Mouse (Mus musculus): ENCODE data around the gene Grin2b. TPM values are rescaled to one million over a fixed set of nuclear protein-coding genes. Genes with fewer than 3 reads are reported as not detected.

Grin2b gene
- polyA plus RNA-seq (2017; shearing (Covaris generic)), result under 1 TPM; 0.04 to 0.18 TPM

DNA sequence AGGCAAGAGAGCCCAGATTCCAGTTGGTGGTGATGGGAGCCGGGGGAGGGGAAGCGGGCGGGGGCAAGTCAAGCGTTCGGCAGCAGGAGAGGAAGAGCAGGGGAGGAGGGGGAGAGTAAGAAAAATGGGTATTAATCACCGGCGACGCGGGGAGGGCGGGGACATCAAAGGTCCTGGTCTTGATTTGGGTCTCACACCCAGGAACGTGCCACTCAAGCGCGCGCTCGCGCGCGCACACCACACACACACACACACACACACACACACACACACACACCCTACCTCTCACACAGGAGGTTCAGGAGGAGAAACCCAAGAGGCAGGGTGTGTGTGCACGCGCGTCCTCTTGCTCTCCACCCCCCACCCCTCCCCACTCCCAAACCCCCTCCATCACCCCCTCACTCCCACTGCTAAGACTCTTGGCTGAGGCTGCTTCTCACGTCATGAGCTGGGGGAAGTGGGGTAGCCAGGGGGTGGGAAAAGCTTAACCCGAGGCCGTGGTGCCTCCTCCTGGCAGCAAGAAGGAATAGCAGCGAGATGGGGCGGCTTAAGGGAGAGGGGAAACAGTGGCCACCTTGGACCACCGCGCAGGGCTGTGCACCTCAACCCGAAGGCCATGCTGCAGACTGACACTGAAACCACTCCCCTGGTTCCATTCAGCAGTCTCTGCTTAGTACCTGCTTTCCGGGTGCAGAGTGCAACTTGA, at the start of gene Grin2b:
Gene Grin2b, minus strand, starts transcription at position 321 of the 706 bp plus-strand sequence.

Other genes with a start within 250 kb of the Grin2b start
- gene Gm8994, start 154.0 kb upstream of the Grin2b start, polyA plus RNA-seq (2017; shearing (Covaris generic)), result under 1 TPM; 0.21 to 0.23 TPM
- under 1 TPM; 0.99 to 1.00 TPM for gene E330021D16Rik, start 242.1 kb upstream of the Grin2b start, polyA plus RNA-seq (2017; shearing (Covaris generic))

Data from activated CD4-positive, CD25-positive, alpha-beta regulatory T cell (primary cell).